Mouse (Mus musculus): ENCODE data around the gene Zfp59. TPM values are rescaled to one million over a fixed set of nuclear protein-coding genes. Genes with fewer than 3 reads are reported as not detected.
"Not testable (repeated sequence)": the region's sequence is repeated elsewhere in the genome, so short reads cannot be mapped to it uniquely, and the experiment has no call there.

The Zfp59 gene
- 10.1 and 10.2 TPM in 2 replicates for polyA plus RNA-seq (2016; fragmentation: Nextera tagmentation; extraction: Ambion mirVana)

GRCm38 (mm10) chr7:27838323-27839249 is at the start of gene Zfp59:
TSS of gene Zfp59 (plus strand) at chr7:27838607.
- H3K27ac ChIP-seq (replicated peaks): peak within 1 kb of the TSS; percentile 86
- H3K27me3 ChIP-seq (replicated peaks; ENCODE audit: low read depth, poor library complexity, severe bottlenecking): no peaks in the 10 kb centered on the region
- WGBS: 3% methylated on average over 34 of the region's 34 CpGs

GRCm38 (mm10) chr7:27789306-27789705 is 49.1 kb upstream of the Zfp59 start:
- WGBS: 87% methylated on average over 5 of the region's 5 CpGs
- H3K27me3 ChIP-seq (replicated peaks; ENCODE audit: low read depth, poor library complexity, severe bottlenecking): no peaks in the 10 kb centered on the region
- peaks cover 33% of the 10 kb centered on the region for H3K9me3 ChIP-seq
- H3K4me3 ChIP-seq: no peak overlapping the region
- H3K27ac ChIP-seq (replicated peaks): no peak overlapping the region
- no peaks in the 10 kb centered on the region for H3K4me1 ChIP-seq
- DNase-seq (ENCODE audit: low spot score): no peak
- H3K36me3 ChIP-seq (replicated peaks): no peaks in the 10 kb centered on the region

More at GRCm38 (mm10) chr7:27838323-27839249, at the start of gene Zfp59:
- peak within 1 kb of the TSS; percentile 71 for H3K4me3 ChIP-seq
- H3K9me3 ChIP-seq: no peaks in the 10 kb centered on the region
- peaks cover 9% of the 10 kb centered on the region for H3K4me1 ChIP-seq
- no peaks in the 10 kb centered on the region for H3K36me3 ChIP-seq (replicated peaks)
- DNase-seq (ENCODE audit: low spot score): peak; percentile 93

GRCm38 (mm10) chr7:27793865-27794264 is 44.5 kb upstream of the Zfp59 start:
- peaks cover 13% of the 10 kb centered on the region for H3K4me1 ChIP-seq
- peaks cover 12% of the 10 kb centered on the region; the same call in 1 of the 2 replicates for H3K9me3 ChIP-seq
- WGBS: 72% methylated on average over 3 of the region's 3 CpGs
- H3K27ac ChIP-seq (replicated peaks); H3K27me3 ChIP-seq (replicated peaks; ENCODE audit: low read depth, poor library complexity, severe bottlenecking); DNase-seq (ENCODE audit: low spot score); H3K4me3 ChIP-seq; H3K36me3 ChIP-seq (replicated peaks): not testable (repeated sequence)

GRCm38 (mm10) chr7:27794566-27794965 is 43.8 kb upstream of the Zfp59 start:
- peaks cover 19% of the 10 kb centered on the region for H3K4me1 ChIP-seq
- H3K4me3 ChIP-seq: no peak overlapping the region
- H3K27ac ChIP-seq (replicated peaks): no peak overlapping the region
- DNase-seq (ENCODE audit: low spot score): no peak
- no peaks in the 10 kb centered on the region for H3K36me3 ChIP-seq (replicated peaks)
- no peaks in the 10 kb centered on the region for H3K27me3 ChIP-seq (replicated peaks; ENCODE audit: low read depth, poor library complexity, severe bottlenecking)
- peaks cover 10% of the 10 kb centered on the region; the same call in 1 of the 2 replicates for H3K9me3 ChIP-seq

GRCm38 (mm10) chr7:27797906-27798811 is 40.2 kb upstream of the Zfp59 start:
- Histone ChIP-seq H3K27me3 (replicated peaks; ENCODE audit: low read depth, poor library complexity, severe bottlenecking) (no peaks in the 10 kb centered on the region), H3K4me1 (peaks cover 23% of the 10 kb centered on the region), H3K9me3 (0 out of 2 replicates have a peak, but pooled peaks cover 6% of the 10 kb centered on the region), H3K4me3 (peak overlapping the region; percentile 36), H3K36me3 (replicated peaks) (no peaks in the 10 kb centered on the region), H3K27ac (replicated peaks) (peak overlapping the region; percentile 66)
- DNase-seq (ENCODE audit: low spot score): peak; percentile 71
- WGBS: 30% methylated on average over 8 of the region's 8 CpGs

- H3K9me3 ChIP-seq: 0 out of 2 replicates have a peak, but pooled peaks cover 6% of the 10 kb centered on the region
- DNase-seq (ENCODE audit: low spot score): no peak
- no peak overlapping the region for H3K4me3 ChIP-seq
- peaks cover 3% of the 10 kb centered on the region; the same call in 1 of the 2 replicates for H3K36me3 ChIP-seq (replicated peaks)
- no peak overlapping the region for H3K27ac ChIP-seq (replicated peaks)
- H3K4me1 ChIP-seq: peaks cover 34% of the 10 kb centered on the region
- 57% methylated on average over 2 of the region's 2 CpGs for WGBS
- H3K27me3 ChIP-seq (replicated peaks; ENCODE audit: low read depth, poor library complexity, severe bottlenecking): no peaks in the 10 kb centered on the region
Observed at GRCm38 (mm10) chr7:27801137-27801536, 37.3 kb upstream of the Zfp59 start.

- peaks cover 30% of the 10 kb centered on the region for H3K4me1 ChIP-seq
- DNase-seq (ENCODE audit: low spot score): peak; percentile 10
- 64% methylated on average over 5 of the region's 5 CpGs for WGBS
- no peak overlapping the region for H3K4me3 ChIP-seq
- no peak overlapping the region for H3K27ac ChIP-seq (replicated peaks)
- H3K9me3 ChIP-seq: no peaks in the 10 kb centered on the region
- H3K27me3 ChIP-seq (replicated peaks; ENCODE audit: low read depth, poor library complexity, severe bottlenecking): no peaks in the 10 kb centered on the region
- peaks cover 16% of the 10 kb centered on the region for H3K36me3 ChIP-seq (replicated peaks)
Observed at GRCm38 (mm10) chr7:27802986-27803385, 35.4 kb upstream of the Zfp59 start.

GRCm38 (mm10) chr7:27804297-27805030 is 33.9 kb upstream of the Zfp59 start:
- Histone ChIP-seq H3K27me3 (replicated peaks; ENCODE audit: low read depth, poor library complexity, severe bottlenecking) (no peaks in the 10 kb centered on the region), H3K9me3 (no peaks in the 10 kb centered on the region), H3K36me3 (replicated peaks) (peaks cover 30% of the 10 kb centered on the region), H3K27ac (replicated peaks) (peak overlapping the region; percentile 83), H3K4me1 (peaks cover 16% of the 10 kb centered on the region; the same call in 1 of the 2 replicates), H3K4me3 (peak overlapping the region; percentile 70)
- WGBS: 1% methylated on average over 25 of the region's 25 CpGs
- DNase-seq (ENCODE audit: low spot score): peak; percentile 86

GRCm38 (mm10) chr7:27806896-27807295 is 31.5 kb upstream of the Zfp59 start, which contains the start of gene Zfp626:
TSS of gene Zfp626 (plus strand) at chr7:27807196.
- H3K27me3 ChIP-seq (replicated peaks; ENCODE audit: low read depth, poor library complexity, severe bottlenecking); H3K4me3 ChIP-seq; DNase-seq (ENCODE audit: low spot score); H3K27ac ChIP-seq (replicated peaks); H3K9me3 ChIP-seq: not testable (repeated sequence)
- Histone ChIP-seq H3K4me1 (peaks cover 11% of the 10 kb centered on the region; the same call in 1 of the 2 replicates), H3K36me3 (replicated peaks) (peaks cover 55% of the 10 kb centered on the region)
- WGBS: 87% methylated on average over 3 of the region's 3 CpGs

- not testable (repeated sequence) for H3K4me3 ChIP-seq; H3K9me3 ChIP-seq; DNase-seq (ENCODE audit: low spot score); H3K27me3 ChIP-seq (replicated peaks; ENCODE audit: low read depth, poor library complexity, severe bottlenecking); H3K27ac ChIP-seq (replicated peaks)
- H3K4me1 ChIP-seq: peaks cover 11% of the 10 kb centered on the region; the same call in 1 of the 2 replicates
- WGBS: 88% methylated on average over 7 of the region's 7 CpGs
- peaks cover 59% of the 10 kb centered on the region for H3K36me3 ChIP-seq (replicated peaks)
Observed at GRCm38 (mm10) chr7:27807305-27807704, 31.1 kb upstream of the Zfp59 start.

GRCm38 (mm10) chr7:27818526-27819110 is 19.8 kb upstream of the Zfp59 start:
- no peak overlapping the region for H3K27ac ChIP-seq (replicated peaks)
- peaks cover 78% of the 10 kb centered on the region for H3K36me3 ChIP-seq (replicated peaks)
- H3K4me1 ChIP-seq: no peaks in the 10 kb centered on the region
- H3K4me3 ChIP-seq: no peak overlapping the region
- no peaks in the 10 kb centered on the region for H3K27me3 ChIP-seq (replicated peaks; ENCODE audit: low read depth, poor library complexity, severe bottlenecking)
- H3K9me3 ChIP-seq: no peaks in the 10 kb centered on the region
- no peak for DNase-seq (ENCODE audit: low spot score)
- WGBS: 94% methylated on average over 7 of the region's 7 CpGs
